Mouse (Mus musculus) intestine, postnatal 0 days (tissue): ENCODE measurements around the gene Upk3bl. TPM values are rescaled to one million over a fixed set of nuclear protein-coding genes. Genes with fewer than 3 reads are reported as not detected.
"Not testable (repeated sequence)": the region's sequence is repeated elsewhere in the genome, so short reads cannot be mapped to it uniquely, and the experiment has no call there.

Experiments
- ATAC-seq: fragments of 200-750 bp; cut with Nextera tagmentation; 2 replicates; pipeline ENCODE4 v1.8.0; 2017; ENCODE audit warnings: mild to moderate bottlenecking, moderate TSS enrichment, moderate library complexity
- H3K27ac ChIP-seq: fragments of 300-500 bp; sonication (generic); 2 replicates; pipeline ENCODE4 v1.5.1; 2014; ENCODE audit warnings: mild to moderate bottlenecking, low read depth, low read length, moderate library complexity
- H3K27me3 ChIP-seq: fragments of 300-500 bp; sonication (generic); replicated peaks from 2 replicates; pipeline ENCODE4 v1.6.1; 2014; ENCODE audit warnings: low read length, mixed read lengths; ENCODE audit not compliant: control insufficient read depth, insufficient read depth
- H3K36me3 ChIP-seq: fragments of 300-500 bp; sonication (generic); 2 replicates; pipeline ENCODE4 v1.6.1; 2014; ENCODE audit warnings: mild to moderate bottlenecking, moderate library complexity; ENCODE audit not compliant: control insufficient read depth, insufficient read depth
- H3K4me1 ChIP-seq: fragments of 300-500 bp; sonication (generic); replicated peaks from 2 replicates; pipeline ENCODE4 v1.6.1; 2014; ENCODE audit warnings: antibody characterized with exemption, low read length, mixed read lengths; ENCODE audit not compliant: control insufficient read depth, insufficient read depth
- H3K4me2 ChIP-seq: fragments of 300-500 bp; sonication (generic); replicated peaks from 2 replicates; pipeline ENCODE4 v1.6.1; 2014; ENCODE audit warnings: low read depth, mild to moderate bottlenecking, moderate library complexity
- H3K4me3 ChIP-seq: fragments of 300-500 bp; sonication (generic); 2 replicates; pipeline ENCODE4 v1.5.1; 2014; ENCODE audit warnings: low read depth, low read length
- H3K9ac ChIP-seq: fragments of 300-500 bp; sonication (generic); 2 replicates; pipeline ENCODE4 v1.6.1; 2014; ENCODE audit warnings: mild to moderate bottlenecking, low read depth, low read length
- H3K9me3 ChIP-seq: fragments of 300-500 bp; sonication (generic); 2 replicates; pipeline ENCODE4 v1.6.1; 2016; ENCODE audit warnings: mixed run types; ENCODE audit not compliant: control insufficient read depth
- CTCF ChIP-seq: sonication (generic); IDR thresholded peaks from 2 replicates; pipeline ENCODE4 v1.5.1; 2016; ENCODE audit warnings: low read depth, mild to moderate bottlenecking, control low read depth, antibody characterized with exemption, moderate library complexity
- WGBS: fragments of 180-500 bp; shearing (Covaris S2); extraction: QIAGEN DNeasy Blood & Tissue Kit; methylation state at CpG from one replicate; pipeline ENCODE4 v1.1.7; 2014; 5-methylcytosine and 5-hydroxymethylcytosine counted together
- microRNA-seq: library from miRNA; unstranded; fragments of <30 nt; microRNA quantifications from one replicate; pipeline ENCODE4, GENCODE M21; 2016
- polyA plus RNA-seq: library from polyadenylated mRNA; unstranded; fragments of >200 nt; fragmentation: Nextera tagmentation; extraction: Ambion mirVana; gene quantifications from 2 replicates; pipeline ENCODE4 v1.2.1, GENCODE M21; 2015

Gene Upk3bl
- polyA plus RNA-seq, 1 experiment from 2014 or later: not detected

DNA sequence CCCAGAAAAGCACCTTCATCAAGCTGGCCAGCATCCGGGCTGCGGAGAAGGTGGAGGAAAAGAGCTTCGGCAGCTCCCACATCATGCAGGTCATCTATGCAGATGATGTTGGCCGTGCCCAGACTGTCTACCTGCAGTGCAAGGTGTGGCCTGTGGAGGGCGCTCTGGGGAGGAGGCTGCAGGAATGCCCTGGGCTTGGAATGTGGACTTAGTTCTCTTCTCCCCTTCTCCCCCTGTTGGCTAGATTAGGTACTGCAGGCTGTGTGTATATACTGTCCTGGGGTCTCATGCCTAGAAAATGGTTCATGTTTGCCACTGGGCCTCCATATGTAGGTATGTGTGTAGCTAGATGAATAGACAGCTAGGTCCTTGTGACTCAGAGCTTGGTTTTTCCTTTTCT is 50.2 kb downstream of the Upk3bl start:
- WGBS: 90% methylated on average over 5 of the region's 5 CpGs

DNA sequence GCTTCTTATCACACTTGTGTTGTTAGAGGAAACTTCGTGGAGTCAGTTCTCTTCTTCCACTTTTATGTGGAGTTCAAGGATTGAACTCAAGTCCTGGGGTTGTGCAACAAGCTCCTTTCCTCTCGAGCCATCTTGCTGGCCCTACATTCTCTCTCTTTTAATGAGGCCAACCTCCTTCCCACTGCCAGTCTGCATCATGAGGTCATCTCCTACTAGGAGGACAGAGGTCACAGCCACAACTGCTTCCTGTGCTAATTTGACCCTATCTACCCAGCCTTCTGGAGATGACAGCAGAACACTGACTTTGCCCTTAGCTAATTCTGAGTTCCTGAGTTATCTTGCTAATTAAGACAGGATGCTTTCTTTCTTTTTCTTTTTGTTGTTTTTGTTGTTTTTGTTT is 54.2 kb downstream of the Upk3bl start:
- TF ChIP-seq CTCF: no peak
- ATAC-seq: no peak
- H3K9ac ChIP-seq: no peak overlapping the region
- no peak overlapping the region for H3K4me2 ChIP-seq
- H3K27ac ChIP-seq: no peak overlapping the region
- H3K4me1 ChIP-seq: no peaks in the 10 kb centered on the region
- H3K27me3 ChIP-seq: no peaks in the 10 kb centered on the region
- H3K4me3 ChIP-seq: no peak overlapping the region
- WGBS: 42% methylated on average over 2 of the region's 2 CpGs
- no peaks in the 10 kb centered on the region for H3K9me3 ChIP-seq
- H3K36me3 ChIP-seq: peaks cover 6% of the 10 kb centered on the region; the same call in 1 of the 2 replicates

More for the DNA sequence above, 50.2 kb downstream of the Upk3bl start:
- Histone ChIP-seq H3K4me3 (no peak overlapping the region), H3K36me3 (peaks cover 10% of the 10 kb centered on the region; the same call in 1 of the 2 replicates), H3K27ac (no peak overlapping the region), H3K9ac (no peak overlapping the region), H3K27me3 (no peaks in the 10 kb centered on the region), H3K4me1 (no peaks in the 10 kb centered on the region), H3K9me3 (no peaks in the 10 kb centered on the region), H3K4me2 (no peak overlapping the region)
- no peak for ATAC-seq
- peak; percentile 74 for TF ChIP-seq CTCF

DNA sequence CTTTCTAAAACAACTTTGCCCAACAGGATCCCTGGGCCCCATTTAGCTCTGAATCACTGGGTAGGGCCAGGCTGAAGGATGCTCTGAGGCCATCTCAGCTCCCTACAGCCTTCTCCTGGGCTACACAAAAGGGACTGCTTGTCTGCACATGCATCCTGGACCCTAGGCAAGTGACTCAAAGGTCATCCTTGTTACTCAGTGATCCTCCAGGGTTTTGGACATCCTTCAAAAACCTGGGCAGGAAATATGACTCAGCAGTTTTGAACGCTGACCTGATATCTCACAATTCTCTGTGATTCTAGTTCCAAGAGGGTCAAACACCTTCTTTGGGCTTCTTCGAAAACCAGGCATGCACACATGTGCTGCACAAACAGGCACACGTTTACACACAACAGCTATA is 54.8 kb downstream of the Upk3bl start:
- ATAC-seq: no peak
- Histone ChIP-seq H3K4me2 (no peak overlapping the region), H3K36me3 (peaks cover 6% of the 10 kb centered on the region; the same call in 1 of the 2 replicates), H3K27ac (no peak overlapping the region), H3K9me3 (no peaks in the 10 kb centered on the region), H3K4me3 (no peak overlapping the region), H3K9ac (no peak overlapping the region), H3K4me1 (no peaks in the 10 kb centered on the region), H3K27me3 (no peaks in the 10 kb centered on the region)
- WGBS: 74% methylated on average over 3 of the region's 3 CpGs
- TF ChIP-seq CTCF: no peak

DNA sequence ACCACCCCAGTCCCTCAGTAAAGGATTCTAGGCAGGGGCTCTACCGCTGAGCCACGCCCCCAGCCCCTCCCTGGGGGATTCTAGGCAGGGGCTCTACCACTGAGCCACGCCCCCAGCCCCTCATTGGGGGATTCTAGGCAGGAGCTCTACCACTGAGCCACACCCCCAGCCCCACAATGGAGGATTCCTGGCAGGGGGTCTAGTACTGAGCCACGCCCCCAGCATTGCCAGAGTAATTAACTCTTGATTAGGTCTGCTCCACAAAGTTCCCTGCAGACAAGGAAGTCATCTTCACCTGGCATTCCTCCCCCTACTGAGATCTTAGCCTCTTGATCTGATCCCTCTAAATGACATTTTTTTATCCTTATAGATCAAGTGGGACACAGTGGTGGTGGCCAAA is 59.3 kb downstream of the Upk3bl start:
- not testable (repeated sequence) for H3K36me3 ChIP-seq, H3K27ac ChIP-seq, H3K4me3 ChIP-seq, H3K4me1 ChIP-seq, ATAC-seq, H3K4me2 ChIP-seq, H3K9me3 ChIP-seq, H3K9ac ChIP-seq, H3K27me3 ChIP-seq
- WGBS: 38% methylated on average over 4 of the region's 4 CpGs

Small RNA genes within 50 kb of the gene (microRNA-seq; reads per million reads assigned to microRNA genes)
- gene Mir7035: 1.1 reads per million

Other genes starting within 250 kb of the Upk3bl start
- gene Srrm3, start 247.6 kb upstream of the Upk3bl start, polyA plus RNA-seq: 0.82 and 0.91 TPM in 2 replicates
- 107 and 120 TPM in 2 replicates for gene Hspb1, start 166.6 kb upstream of the Upk3bl start, polyA plus RNA-seq
- gene Ywhag, start 119.9 kb upstream of the Upk3bl start, polyA plus RNA-seq: 57.1 and 61.8 TPM in 2 replicates
- 2.2 and 2.4 TPM in 2 replicates for gene Ssc4d, start 80.0 kb upstream of the Upk3bl start, polyA plus RNA-seq
- not detected in 2 replicates for gene Zp3, start 74.4 kb upstream of the Upk3bl start, polyA plus RNA-seq
- 10.5 TPM in 2 replicates for gene Dtx2, start 59.7 kb upstream of the Upk3bl start, polyA plus RNA-seq
- gene Upk3b, start 16.0 kb upstream of the Upk3bl start, polyA plus RNA-seq: 18.3 and 21.3 TPM in 2 replicates
- gene Rasa4, start 29.4 kb downstream of the Upk3bl start, polyA plus RNA-seq: 8.1 and 8.7 TPM in 2 replicates
- 152 and 169 TPM in 2 replicates for gene Polr2j, start 62.1 kb downstream of the Upk3bl start, polyA plus RNA-seq
- 7.5 and 7.8 TPM in 2 replicates for gene Lrwd1, start 81.6 kb downstream of the Upk3bl start, polyA plus RNA-seq
- gene Alkbh4, start 81.7 kb downstream of the Upk3bl start, polyA plus RNA-seq: 11.0 and 12.6 TPM in 2 replicates
- gene Orai2, start 116.2 kb downstream of the Upk3bl start, polyA plus RNA-seq: 4.3 and 5.1 TPM in 2 replicates
- gene Prkrip1, start 144.5 kb downstream of the Upk3bl start, polyA plus RNA-seq: 37.7 and 40.0 TPM in 2 replicates
- 1.0 and 1.1 TPM in 2 replicates for gene Sh2b2, start 192.1 kb downstream of the Upk3bl start, polyA plus RNA-seq